Mouse (Mus musculus) embryo, embryonic 11.5 days (tissue): ENCODE data around the gene Ndufaf3.
"Not testable (repeated sequence)": the region's sequence is repeated elsewhere in the genome, so short reads cannot be mapped to it uniquely, and the experiment has no call there.

Experiments
- DNase-seq: peaks from one replicate; pipeline ENCODE4 v3.0.0-alpha.2; 2012; ENCODE audit warnings: low read depth, low spot score

Gene Ndufaf3

GRCm38 (mm10) chr9:108566815-108567776, at the start of gene Ndufaf3:
TSS of gene Ndufaf3 (minus strand) at chr9:108567434.
- peak; percentile 87 for DNase-seq

- no peak for DNase-seq
Measured at GRCm38 (mm10) chr9:108611488-108611887, 44.3 kb upstream of the Ndufaf3 start.

GRCm38 (mm10) chr9:108608889-108609288, 41.7 kb upstream of the Ndufaf3 start:
- no peak for DNase-seq

GRCm38 (mm10) chr9:108607929-108608328, 40.7 kb upstream of the Ndufaf3 start:
- DNase-seq = not testable (repeated sequence)

GRCm38 (mm10) chr9:108601986-108602385, 34.8 kb upstream of the Ndufaf3 start:
- no peak for DNase-seq

GRCm38 (mm10) chr9:108600011-108600410, 32.8 kb upstream of the Ndufaf3 start:
- DNase-seq = no peak

GRCm38 (mm10) chr9:108599021-108599566, 31.9 kb upstream of the Ndufaf3 start:
- DNase-seq = no peak

GRCm38 (mm10) chr9:108596998-108597764, 29.9 kb upstream of the Ndufaf3 start, which contains the start of gene P4htm:
TSS of gene P4htm (minus strand) at chr9:108597667.
- DNase-seq = no peak

- no peak for DNase-seq
Measured at GRCm38 (mm10) chr9:108594354-108594753, 27.1 kb upstream of the Ndufaf3 start.

GRCm38 (mm10) chr9:108591462-108591861, 24.2 kb upstream of the Ndufaf3 start:
- no peak for DNase-seq

GRCm38 (mm10) chr9:108589229-108589628, 22.0 kb upstream of the Ndufaf3 start:
- no peak for DNase-seq

GRCm38 (mm10) chr9:108587571-108588180, 20.4 kb upstream of the Ndufaf3 start:
- DNase-seq = peak; percentile 83

GRCm38 (mm10) chr9:108579344-108579690, 12.1 kb upstream of the Ndufaf3 start:
- DNase-seq = no peak

GRCm38 (mm10) chr9:108578545-108579343, 11.5 kb upstream of the Ndufaf3 start, which contains the start of gene Wdr6:
TSS of gene Wdr6 (minus strand) at chr9:108578739.
- peak; percentile 95 for DNase-seq

- DNase-seq = no peak
Measured at GRCm38 (mm10) chr9:108577934-108578544, 10.8 kb upstream of the Ndufaf3 start.

GRCm38 (mm10) chr9:108577025-108577424, 9.8 kb upstream of the Ndufaf3 start:
- no peak for DNase-seq

GRCm38 (mm10) chr9:108575321-108576297, 8.4 kb upstream of the Ndufaf3 start:
- DNase-seq = no peak

- DNase-seq = no peak
Measured at GRCm38 (mm10) chr9:108574921-108575320, 7.7 kb upstream of the Ndufaf3 start.
